Mouse (Mus musculus): ENCODE results near the gene Galnt3.

DNA sequence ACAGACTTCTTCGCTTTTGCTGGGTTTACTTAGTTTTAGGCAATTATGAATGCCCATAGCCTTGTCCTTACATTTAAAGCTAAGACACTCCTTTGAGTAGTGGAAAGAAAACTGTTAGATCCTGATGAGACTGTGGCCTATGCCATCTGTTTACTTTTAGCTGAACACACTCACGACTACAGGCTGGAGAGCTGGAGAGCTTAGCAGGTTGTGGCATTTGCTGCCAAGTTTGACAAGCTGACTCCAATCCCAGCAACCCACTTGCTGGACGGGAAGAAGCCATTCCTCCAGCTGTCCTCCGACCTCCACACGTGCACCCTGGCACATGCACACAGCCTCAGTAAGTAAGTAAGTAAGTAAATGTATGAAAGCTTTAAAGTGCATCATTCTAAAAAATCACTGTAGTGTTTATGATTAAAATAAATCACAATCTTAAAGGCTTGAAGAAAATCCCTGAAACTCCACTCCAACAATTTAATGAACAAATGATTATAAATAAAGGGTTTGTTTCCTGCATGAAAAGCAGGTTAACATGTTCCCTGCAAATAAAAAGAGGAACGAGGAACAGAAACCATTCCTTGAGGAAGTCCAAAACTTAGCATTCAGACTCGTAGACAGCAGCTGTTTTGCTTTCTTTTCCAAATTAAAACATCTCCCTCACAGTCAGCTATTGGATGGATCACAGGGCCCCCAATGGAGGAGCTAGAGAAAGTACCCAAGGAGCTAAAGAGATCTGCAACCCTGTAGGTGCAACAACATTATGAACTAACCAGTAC, 33.5 kb upstream of the Galnt3 start:
- TF ChIP-seq CTCF (IDR thresholded peaks at IDR 0.05; ENCODE audit: borderline replicate concordance, control insufficient read depth, extremely low read depth, insufficient read depth, low read length, poor library complexity) (no peak), POLR2A (IDR thresholded peaks at IDR 0.05; ENCODE audit: control insufficient read depth, extremely low read depth, insufficient read depth, low read length, poor library complexity) (no peak)
